Mouse (Mus musculus) intestine, embryonic 14.5 days (tissue): Measurements from ENCODE around the gene Zfp229. TPM values are rescaled to one million over a fixed set of nuclear protein-coding genes. Genes with fewer than 3 reads are reported as not detected.

Experiments
- polyA plus RNA-seq: library from polyadenylated mRNA; unstranded; fragments of >200 nt; fragmentation: Nextera tagmentation; extraction: Ambion mirVana; gene quantifications from 2 replicates; pipeline ENCODE4 v1.2.1, GENCODE M21; 2014

Zfp229 gene
- polyA plus RNA-seq, 1 experiment from 2014 or later, result 4.6 TPM

Other genes with a start within 250 kb of the Zfp229 start
- gene Zfp53, start 241.8 kb upstream of the Zfp229 start, polyA plus RNA-seq, result 13.3 and 13.7 TPM in 2 replicates
- gene Zfp52, start 195.3 kb upstream of the Zfp229 start, polyA plus RNA-seq, result 2.9 and 3.2 TPM in 2 replicates
- 24.7 and 28.5 TPM in 2 replicates for gene Zfp948, start 163.8 kb upstream of the Zfp229 start, polyA plus RNA-seq
- 3.9 and 5.1 TPM in 2 replicates for gene Zfp983, start 80.2 kb upstream of the Zfp229 start, polyA plus RNA-seq
- gene Gm10226, start 38.9 kb upstream of the Zfp229 start, polyA plus RNA-seq, result 4.5 and 8.1 TPM in 2 replicates
- gene Zfp760, start 23.1 kb upstream of the Zfp229 start, polyA plus RNA-seq, result 11.1 and 13.2 TPM in 2 replicates
- 7.4 and 7.9 TPM in 2 replicates for gene Zfp820, start 115.0 kb downstream of the Zfp229 start, polyA plus RNA-seq
- gene Zfp995, start 179.1 kb downstream of the Zfp229 start, polyA plus RNA-seq, result 7.6 and 9.1 TPM in 2 replicates
- gene Zfp942, start 231.7 kb downstream of the Zfp229 start, polyA plus RNA-seq, result 19.8 and 24.9 TPM in 2 replicates
- gene Zfp943, start 231.8 kb downstream of the Zfp229 start, polyA plus RNA-seq, result 15.3 and 17.0 TPM in 2 replicates